ENCODE assay signal across 20 mouse cellular contexts in the genomic region with DNA sequence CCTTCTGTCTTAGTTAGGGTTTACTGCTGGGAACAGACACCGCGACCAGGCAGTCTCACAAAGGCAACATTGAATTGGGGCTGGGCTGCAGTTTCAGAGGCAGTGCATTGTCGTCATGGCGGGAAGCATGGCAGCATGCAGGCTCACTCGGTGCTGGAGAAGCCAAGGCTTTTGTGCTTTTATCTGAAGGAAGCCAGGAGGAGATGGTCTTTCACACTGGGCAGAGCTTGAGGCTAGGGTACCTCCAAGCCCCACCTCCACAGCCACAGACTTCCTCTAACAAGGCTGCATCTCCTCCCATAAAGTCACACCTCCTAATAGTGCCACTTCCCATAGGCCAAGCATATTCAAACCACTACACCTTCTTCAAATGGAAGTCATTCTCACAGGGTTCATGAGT. TPM values are rescaled to one million over a fixed set of nuclear protein-coding genes. Genes with fewer than 3 reads are reported as not detected.
DNase-seq lines count a peak whose midpoint lies in the region; ATAC-seq and TF ChIP-seq lines count a peak whose summit lies in the region.
"Had no signal": no experiment of that assay in that cellular context is flagged by ENCODE, and none has a peak within 500 bp of the region (broad histone marks: within the 10 kb centered on the region; RNA-seq: fewer than 3 reads in every experiment).

No protein-coding gene starts in this region.

- no peak for TF ChIP-seq POLR2A in brain, embryonic 14.5 days (IDR thresholded peaks at IDR 0.05; ENCODE audit: borderline replicate concordance, extremely low read depth, insufficient read depth, insufficient read length, poor library complexity, severe bottlenecking)

- intact Hi-C loops in heart, postnatal 25 days (cut with DNase I), result loop anchor here (5.0 kb wide), 1 partner anchor 32 kb away; no protein-coding TSS in a partner anchor
- intact Hi-C loops in left cerebral cortex, postnatal 14 days (cut with DNase I), result no loop called here

- TF ChIP-seq CTCF in brain, embryonic 14.5 days (IDR thresholded peaks at IDR 0.05; ENCODE audit: borderline replicate concordance, extremely low read depth, insufficient read depth, insufficient read length), result no peak

- ATAC-seq in erythroblast, adult 5-6 weeks (replicated peaks; ENCODE audit: low FRiP score, poor library complexity, severe bottlenecking), result no peak
- ATAC-seq: forebrain, embryonic 14.5 days; hindbrain, postnatal 0 days had no signal

- peak overlapping the region; percentile 31 for H3K4me3 ChIP-seq in megakaryocyte, embryonic 14.5 days (replicated peaks)
- H3K4me3 ChIP-seq: embryonic facial prominence, embryonic 10.5 days; erythroblast, embryonic 14.5 days; forebrain, embryonic 10.5 days; heart, embryonic 13.5 days; hindbrain, embryonic 13.5 days had no signal

- no peaks in the 10 kb centered on the region for H3K27me3 ChIP-seq in megakaryocyte, embryonic 14.5 days (replicated peaks)
- H3K27me3 ChIP-seq: CH12.LX; heart, embryonic 13.5 days; hindbrain, embryonic 13.5 days had no signal

- DNase-seq in heart, adult 11 months, result peak; percentile 64
- no peak for DNase-seq in heart, postnatal 25 days (ENCODE audit: low spot score)
- peak; percentile 30 for DNase-seq in brain, embryonic 14.5 days (ENCODE audit: low read depth)
- DNase-seq in right cerebral cortex, postnatal 36 days (ENCODE audit: low spot score in 2 of 2), result no peak
- no peak for DNase-seq in left cerebral cortex, postnatal 14 days (ENCODE audit: low spot score in 2 of 2)
- DNase-seq: adrenal gland, adult 2 months; adrenal gland, postnatal 25 days; cerebellum, adult 8-10 months; cerebellum, postnatal 14 days; gastrocnemius, postnatal 14 days had no signal

- peaks cover 94% of the 10 kb centered on the region for H3K4me1 ChIP-seq in megakaryocyte, embryonic 14.5 days
- H3K4me1 ChIP-seq: embryonic facial prominence, embryonic 10.5 days had no signal

- H3K36me3 ChIP-seq in megakaryocyte, embryonic 14.5 days (replicated peaks; ENCODE audit: low read length), result peaks cover 83% of the 10 kb centered on the region
- H3K36me3 ChIP-seq: hindbrain, embryonic 13.5 days had no signal

- no peaks in the 10 kb centered on the region for H3K9me3 ChIP-seq in megakaryocyte, embryonic 14.5 days
- H3K9me3 ChIP-seq: embryonic facial prominence, embryonic 10.5 days; forebrain, embryonic 10.5 days; heart, embryonic 13.5 days; hindbrain, embryonic 13.5 days had no signal

RNA-seq across cellular contexts. Expression of gene Chsy1, which starts 50.6 kb away (rescaled TPM):
- 10 to 100 TPM; 14.4 to 16.8 TPM for total RNA-seq in heart, postnatal 25 days (2021)
- 16.0 and 21.5 TPM in 2 replicates for polyA plus RNA-seq in brain, embryonic 14.5 days (2012; rRNA removed)
- 9.6 and 14.4 TPM in 2 replicates for polyA plus RNA-seq in megakaryocyte, embryonic 14.5 days (2012; ENCODE audit: insufficient read depth, low replicate concordance)
- 6.7 and 8.5 TPM in 2 replicates for total RNA-seq in erythroblast, adult 5-6 weeks (2015; ENCODE audit: low replicate concordance)
- 7.8 and 11.7 TPM in 2 replicates for total RNA-seq in erythroblast, adult 5-6 weeks (2017; ENCODE audit: low replicate concordance)
- total RNA-seq in left cerebral cortex, postnatal 14 days (2021), result 10 to 100 TPM; 17.2 to 18.5 TPM

Comparison
In these comparisons a context has a peak if more than half of its experiments do, and no peak if none do; other contexts are left out.
1. DNase-seq: peak in heart, adult 11 months (single experiment) and brain, embryonic 14.5 days (single experiment); none in heart, postnatal 25 days (single experiment), right cerebral cortex, postnatal 36 days (0 of 2) and left cerebral cortex, postnatal 14 days (0 of 2).